Mouse (Mus musculus): ENCODE results near the gene Luc7l2.

GRCm38 (mm10) chr6:38623457-38623856 is 72.3 kb downstream of the Luc7l2 start:
- TF ChIP-seq CTCF (IDR thresholded peaks at IDR 0.05) (no peak), EP300 (IDR thresholded peaks at IDR 0.05; ENCODE audit: insufficient read depth, low read depth, low read length) (no peak), POLR2A (IDR thresholded peaks at IDR 0.05; ENCODE audit: insufficient read depth, low read depth, low read length) (no peak)

Measured in heart, adult 2 months (tissue).